Mouse (Mus musculus) CH12.LX (cell line): ENCODE data around the gene Lta. TPM values are rescaled to one million over a fixed set of nuclear protein-coding genes. Genes with fewer than 3 reads are reported as not detected.
A peak's percentile ranks its signal among the peaks of the same experiment; 100 is the strongest.

ENCODE experiments used
- DNase-seq: peaks from one replicate; pipeline ENCODE4 v3.0.0-alpha.2; 2013; ENCODE audit errors: extremely low read depth
- H3K27ac ChIP-seq: 2 replicates; pipeline ENCODE4 v1.5.1; 2012; ENCODE audit warnings: low read depth, mild to moderate bottlenecking, control low read depth, moderate library complexity; ENCODE audit not compliant: insufficient read depth
- H3K27me3 ChIP-seq: replicated peaks from 2 replicates; pipeline ENCODE3; 2012; ENCODE audit warnings: inconsistent platforms
- H3K36me3 ChIP-seq, 2 experiments: replicated peaks in 1 of 2; 2 replicates each; pipeline versions ENCODE3 to v1.6.1; 2012; ENCODE audit warnings: inconsistent platforms in 1 of 2, low read length in 1 of 2, mild to moderate bottlenecking in 1 of 2, mixed read lengths in 1 of 2, moderate library complexity in 1 of 2; ENCODE audit not compliant: control insufficient read depth in 1 of 2, insufficient read depth in 1 of 2
- H3K4me1 ChIP-seq, 2 experiments: 2 replicates each; pipeline ENCODE4 v1.6.1; 2012; ENCODE audit warnings: inconsistent platforms in 1 of 2, moderate library complexity in 1 of 2; ENCODE audit not compliant: insufficient read depth in 2 of 2, control insufficient read depth in 1 of 2
- H3K4me2 ChIP-seq: 2 replicates; pipeline ENCODE4 v1.6.1; 2012; ENCODE audit warnings: low read depth, mild to moderate bottlenecking, control low read depth; ENCODE audit not compliant: poor library complexity, insufficient read depth, severe bottlenecking
- H3K4me3 ChIP-seq, 3 experiments: fragments of 150-350 bp in 1 of 3; sonication (generic) in 1 of 3; replicated peaks in 1 of 3; 2 replicates each; pipeline versions ENCODE3 to v1.5.1; 2011 to 2012; ENCODE audit warnings: low read depth in 2 of 3, low read length in 2 of 3, mild to moderate bottlenecking in 2 of 3, moderate library complexity in 2 of 3, control low read depth in 1 of 3, improper control_type of control experiment in 1 of 3, inconsistent platforms in 1 of 3, mixed read lengths in 1 of 3; ENCODE audit not compliant: poor library complexity in 1 of 3
- H3K79me2 ChIP-seq: replicated peaks from 2 replicates; pipeline ENCODE4 v1.6.1; 2012; ENCODE audit warnings: mild to moderate bottlenecking, moderate library complexity; ENCODE audit not compliant: control insufficient read depth, poor library complexity, insufficient read depth, severe bottlenecking; ENCODE audit errors: extremely low read depth
- H3K9ac ChIP-seq: 2 replicates; pipeline ENCODE4 v1.6.1; 2012; ENCODE audit warnings: low read depth, mild to moderate bottlenecking, control low read depth, moderate library complexity; ENCODE audit not compliant: insufficient read depth
- H3K9me3 ChIP-seq: replicated peaks from 2 replicates; pipeline ENCODE3; 2012; ENCODE audit warnings: low read length, inconsistent platforms, mixed read lengths
- BHLHE40 ChIP-seq: IDR thresholded peaks from 2 replicates; pipeline ENCODE4 v1.6.1; 2011; ENCODE audit warnings: mild to moderate bottlenecking, low read depth, low read length, improper control_type of control experiment
- CHD1 ChIP-seq: IDR thresholded peaks from 2 replicates; pipeline ENCODE4 v1.6.1; 2012; ENCODE audit warnings: low read depth, low read length, improper control_type of control experiment, inconsistent platforms
- CHD2 ChIP-seq: IDR thresholded peaks from 2 replicates; pipeline ENCODE4 v1.6.1; 2011; ENCODE audit warnings: low read length, improper control_type of control experiment
- CTCF ChIP-seq, 2 experiments: IDR thresholded peaks in 1 of 2; conservative IDR thresholded peaks in 1 of 2; 2 replicates each; pipeline ENCODE4 v1.5.1; 2011 to 2012; ENCODE audit warnings: low read depth in 2 of 2, low read length in 2 of 2, improper control_type of control experiment in 1 of 2, inconsistent platforms in 1 of 2, mild to moderate bottlenecking in 1 of 2, moderate library complexity in 1 of 2
- E2F4 ChIP-seq: IDR thresholded peaks from 2 replicates; pipeline ENCODE4 v1.6.1; 2011; ENCODE audit warnings: low read depth, low read length, improper control_type of control experiment; ENCODE audit not compliant: insufficient replicate concordance
- ELF1 ChIP-seq: IDR thresholded peaks from 2 replicates; pipeline ENCODE4 v1.6.1; 2014; ENCODE audit warnings: low read depth, mild to moderate bottlenecking, inconsistent platforms, low read length, improper control_type of control experiment
- EP300 ChIP-seq: IDR thresholded peaks from 2 replicates; pipeline ENCODE4 v1.6.1; 2011; ENCODE audit warnings: low read length, improper control_type of control experiment
- ETS1 ChIP-seq: conservative IDR thresholded peaks from 2 replicates; pipeline ENCODE4 v1.6.1; 2012; ENCODE audit warnings: low read depth, mild to moderate bottlenecking, inconsistent platforms, low read length, improper control_type of control experiment, moderate library complexity
- GABPA ChIP-seq: IDR thresholded peaks from 2 replicates; pipeline ENCODE4 v1.6.1; 2012; ENCODE audit warnings: low read depth, low read length, improper control_type of control experiment, inconsistent platforms; ENCODE audit not compliant: insufficient replicate concordance
- HCFC1 ChIP-seq: IDR thresholded peaks from 2 replicates; pipeline ENCODE4 v1.6.1; 2012; ENCODE audit warnings: low read depth, mild to moderate bottlenecking, inconsistent platforms, low read length, improper control_type of control experiment
- IRF4 ChIP-seq: IDR thresholded peaks from 2 replicates; pipeline ENCODE4 v1.6.1; 2014; ENCODE audit warnings: low read depth, mild to moderate bottlenecking, inconsistent platforms, low read length, improper control_type of control experiment
- JUN ChIP-seq: IDR thresholded peaks from 2 replicates; pipeline ENCODE4 v1.6.1; 2011; ENCODE audit warnings: low read depth, mild to moderate bottlenecking, low read length, improper control_type of control experiment, moderate library complexity; ENCODE audit not compliant: insufficient read depth
- JUND ChIP-seq: conservative IDR thresholded peaks from 2 replicates; pipeline ENCODE4 v1.6.1; 2011; ENCODE audit warnings: low read depth, low read length, improper control_type of control experiment
- KAT2A ChIP-seq: IDR thresholded peaks from 2 replicates; pipeline ENCODE4 v1.6.1; 2012; ENCODE audit warnings: low read length, improper control_type of control experiment, inconsistent platforms; ENCODE audit not compliant: insufficient replicate concordance
- MAFK ChIP-seq: IDR thresholded peaks from 2 replicates; pipeline ENCODE4 v1.6.1; 2011; ENCODE audit warnings: low read length, improper control_type of control experiment; ENCODE audit not compliant: insufficient replicate concordance
- MAX ChIP-seq: IDR thresholded peaks from 2 replicates; pipeline ENCODE4 v1.6.1; 2011; ENCODE audit warnings: low read length, improper control_type of control experiment
- MAZ ChIP-seq: IDR thresholded peaks from 2 replicates; pipeline ENCODE4 v1.6.1; 2012; ENCODE audit warnings: low read depth, mild to moderate bottlenecking, inconsistent platforms, low read length, improper control_type of control experiment, moderate library complexity
- MEF2A ChIP-seq: IDR thresholded peaks from 2 replicates; pipeline ENCODE4 v1.6.1; 2014; ENCODE audit warnings: low read depth, mild to moderate bottlenecking, inconsistent platforms, low read length, improper control_type of control experiment, borderline replicate concordance
- MXI1 ChIP-seq: IDR thresholded peaks from 2 replicates; pipeline ENCODE4 v1.6.1; 2011; ENCODE audit warnings: mild to moderate bottlenecking, low read depth, low read length, improper control_type of control experiment
- MYC ChIP-seq: IDR thresholded peaks from 2 replicates; pipeline ENCODE4 v1.6.1; 2011; ENCODE audit warnings: low read depth, mild to moderate bottlenecking, improper control_type of control experiment, low read length
- NELFE ChIP-seq: IDR thresholded peaks from 2 replicates; pipeline ENCODE4 v1.6.1; 2011; ENCODE audit warnings: low read depth, low read length, improper control_type of control experiment
- NRF1 ChIP-seq: IDR thresholded peaks from 2 replicates; pipeline ENCODE4 v1.6.1; 2014; ENCODE audit warnings: low read depth, mild to moderate bottlenecking, inconsistent platforms, low read length, improper control_type of control experiment, moderate library complexity
- PAX5 ChIP-seq: IDR thresholded peaks from 2 replicates; pipeline ENCODE4 v1.6.1; 2012; ENCODE audit warnings: low read length, inconsistent platforms, mixed read lengths
- POLR2A ChIP-seq: IDR thresholded peaks from 2 replicates; pipeline ENCODE4 v1.6.1; 2011; ENCODE audit warnings: low read depth, mild to moderate bottlenecking, improper control_type of control experiment, low read length
- POLR2AphosphoS2 ChIP-seq: IDR thresholded peaks from 2 replicates; pipeline ENCODE4 v1.6.1; 2011; ENCODE audit warnings: low read depth, low read length, improper control_type of control experiment
- RAD21 ChIP-seq: IDR thresholded peaks from 2 replicates; pipeline ENCODE4 v1.6.1; 2011; ENCODE audit warnings: low read depth, mild to moderate bottlenecking, low read length, improper control_type of control experiment, moderate library complexity
- RCOR1 ChIP-seq: conservative IDR thresholded peaks from 2 replicates; pipeline ENCODE4 v1.6.1; 2012; ENCODE audit warnings: low read depth, mild to moderate bottlenecking, inconsistent platforms, low read length, improper control_type of control experiment
- SIN3A ChIP-seq: IDR thresholded peaks from 2 replicates; pipeline ENCODE4 v1.6.1; 2012; ENCODE audit warnings: low read length, improper control_type of control experiment, inconsistent platforms
- SMC3 ChIP-seq: IDR thresholded peaks from 2 replicates; pipeline ENCODE4 v1.6.1; 2011; ENCODE audit warnings: low read depth, low read length, improper control_type of control experiment
- TBP ChIP-seq: conservative IDR thresholded peaks from 2 replicates; pipeline ENCODE4 v1.6.1; 2011; ENCODE audit warnings: low read depth, low read length, improper control_type of control experiment
- TCF12 ChIP-seq: IDR thresholded peaks from 2 replicates; pipeline ENCODE4 v1.6.1; 2014; ENCODE audit warnings: low read depth, mild to moderate bottlenecking, inconsistent platforms, low read length, improper control_type of control experiment
- UBTF ChIP-seq: IDR thresholded peaks from 2 replicates; pipeline ENCODE4 v1.6.1; 2012; ENCODE audit warnings: low read depth, mild to moderate bottlenecking, inconsistent platforms, low read length, improper control_type of control experiment, moderate library complexity
- USF1 ChIP-seq: IDR thresholded peaks from 2 replicates; pipeline ENCODE4 v1.6.1; 2014; ENCODE audit warnings: low read depth, mild to moderate bottlenecking, inconsistent platforms, low read length, improper control_type of control experiment
- USF2 ChIP-seq: conservative IDR thresholded peaks from 2 replicates; pipeline ENCODE4 v1.6.1; 2011; ENCODE audit warnings: low read depth, low read length, improper control_type of control experiment
- ZC3H11A ChIP-seq: IDR thresholded peaks from 2 replicates; pipeline ENCODE4 v1.6.1; 2012; ENCODE audit warnings: low read depth, mild to moderate bottlenecking, inconsistent platforms, low read length, improper control_type of control experiment
- ZKSCAN1 ChIP-seq: IDR thresholded peaks from 2 replicates; pipeline ENCODE4 v1.6.1; 2012; ENCODE audit warnings: low read depth, inconsistent platforms, low read length, improper control_type of control experiment, borderline replicate concordance
- ZMIZ1 ChIP-seq: IDR thresholded peaks from 2 replicates; pipeline ENCODE4 v1.6.1; 2012; ENCODE audit warnings: low read depth, mild to moderate bottlenecking, inconsistent platforms, low read length, improper control_type of control experiment
- ZNF384 ChIP-seq: IDR thresholded peaks from 2 replicates; pipeline ENCODE4 v1.6.1; 2012; ENCODE audit warnings: low read depth, low read length, improper control_type of control experiment, inconsistent platforms
- dilution Hi-C: fragments of 300-500 bp; cut with MboI; formaldehyde crosslinking; loops from 2 replicates; pipeline ENCODE4 v1.14.3; 2020; ENCODE audit warnings: low sequenced_read_pairs; ENCODE audit not compliant: extremely low pct_unique_long_range_greater_than_20kb, extremely low pct_ligation_motif_present
- in situ Hi-C: fragments of 300-500 bp; cut with MboI; formaldehyde crosslinking; loops from 3 replicates; pipeline ENCODE4 v1.14.3; 2019; ENCODE audit warnings: low sequenced_read_pairs, low pct_ligation_motif_present, low pct_unique_long_range_greater_than_20kb, mixed read lengths
- polyA plus RNA-seq: library from polyadenylated mRNA; unstranded; fragments of >175 nt; gene quantifications from 2 replicates; pipeline ENCODE4 v1.2.1, GENCODE M21; 2012; ENCODE audit warnings: low read depth; ENCODE audit not compliant: insufficient read length
- total RNA-seq, 2 experiments: library from RNA; depleted of rRNA; stranded (reverse); fragments of 300-350 nt in 1 of 2; fragments of >200 nt in 1 of 2; gene quantifications; 2 replicates each; pipeline ENCODE4 v1.2.3; 2012 to 2014

Gene Lta
- total and polyA plus RNA-seq, 3 experiments, result 13.4 to 53.0 (median 19.6) TPM

- TF ChIP-seq NELFE (0 out of 2 replicates have a peak, but pooled peaks have one; percentile 45), USF1 (no peak), EP300 (peak; percentile 51; the same call in 1 of the 2 replicates), ZC3H11A (no peak), IRF4 (peak; percentile 36; the same call in 1 of the 2 replicates), JUND (no peak), UBTF (0 out of 2 replicates have a peak, but pooled peaks have one; percentile 51), ZKSCAN1 (no peak), ZNF384 (no peak), GABPA (no peak), NRF1 (no peak), RCOR1 (no peak), CTCF (conservative IDR thresholded peaks at IDR 0.05 in 1 of 2, IDR thresholded peaks at IDR 0.05 in 1 of 2; ENCODE audit: low read depth in 2 of 2, low read length in 2 of 2) (no peak), CHD2 (peak; percentile 23; the same call in 1 of the 2 replicates), E2F4 (no peak), MYC (no peak), HCFC1 (no peak), USF2 (no peak), ELF1 (no peak), SMC3 (no peak), MAX (no peak), RAD21 (no peak), MAZ (no peak), ZMIZ1 (peak; percentile 77; the same call in 1 of the 2 replicates), MAFK (no peak), PAX5 (no peak), JUN (no peak), TBP (no peak), MXI1 (0 out of 2 replicates have a peak, but pooled peaks have one; percentile 43), SIN3A (peak; percentile 15; the same call in 1 of the 2 replicates), TCF12 (peak; percentile 6; the same call in 1 of the 2 replicates), KAT2A (no peak), CHD1 (peak; percentile 73; the same call in 1 of the 2 replicates), BHLHE40 (0 out of 2 replicates have a peak, but pooled peaks have one; percentile 1), POLR2AphosphoS2 (no peak), POLR2A (no peak; the same call in 1 of the 2 replicates), ETS1 (no peak), MEF2A (no peak)
- Histone ChIP-seq H3K9me3 (no peaks in the 10 kb centered on the region), H3K27ac (peak overlapping the region; percentile 98), H3K4me3 (peak overlapping the region in 1 of 3 experiments; percentile 28), H3K9ac (peak overlapping the region; percentile 46), H3K4me2 (peak overlapping the region; percentile 48), H3K36me3 (peaks cover 0 to 3% of the 10 kb centered on the region in 2 experiments), H3K4me1 (peaks cover 14 to 52% of the 10 kb centered on the region in 2 experiments), H3K27me3 (no peaks in the 10 kb centered on the region), H3K79me2 (no peaks in the 10 kb centered on the region)
- in situ Hi-C loops (loop anchor here (5.0 kb wide), 1 partner anchor 60 kb away; the partner anchor contains the start of gene Atp6v1g2), dilution Hi-C loops (no loop called here)
- DNase-seq, result no peak
These were observed 32.5 kb downstream of the Lta start for GRCm38 (mm10) chr17:35172445-35173234.
